Mouse (Mus musculus) urinary bladder, postnatal 14 days (tissue): Measurements from ENCODE around the gene Slc7a10.
"Not testable (repeated sequence)": the region's sequence is repeated elsewhere in the genome, so short reads cannot be mapped to it uniquely, and the experiment has no call there.

ENCODE experiments used
- DNase-seq: peaks from one replicate; pipeline ENCODE4 v3.0.0; 2021; ENCODE audit warnings: low spot score

The Slc7a10 gene

DNA sequence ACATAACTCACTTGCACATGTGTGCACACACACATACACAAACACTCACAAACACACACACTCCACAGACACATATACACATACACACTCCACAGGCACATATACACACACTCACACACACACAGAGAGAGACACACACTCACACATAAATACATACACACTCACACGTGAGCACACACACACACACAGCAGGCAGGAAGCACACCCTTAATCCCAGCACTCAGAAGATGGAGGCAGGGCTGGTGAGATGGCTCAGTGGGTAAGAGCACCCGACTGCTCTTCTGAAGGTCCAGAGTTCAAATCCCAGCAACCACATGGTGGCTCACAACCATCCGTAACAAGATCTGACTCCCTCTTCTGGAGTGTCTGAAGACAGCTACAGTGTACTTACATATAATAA, 51.8 kb downstream of the Slc7a10 start:
- not testable (repeated sequence) for DNase-seq
